Mouse (Mus musculus): ENCODE data around the gene Plxna1.

The Plxna1 gene

GRCm38 (mm10) chr6:89362281-89363106 lies at the start of gene Plxna1:
TSS of gene Plxna1 (minus strand) at chr6:89362620.
- in situ Hi-C loops (cut with MboI; ENCODE audit: low pct_unique_long_range_greater_than_20kb in 1 of 2, low sequenced_read_pairs in 2 of 2, unreplicated experiment in 1 of 2): loop anchor here in 1 of 2 experiments (5.0 kb wide), 1 partner anchor 190 kb away; no protein-coding TSS in a partner anchor

DNA sequence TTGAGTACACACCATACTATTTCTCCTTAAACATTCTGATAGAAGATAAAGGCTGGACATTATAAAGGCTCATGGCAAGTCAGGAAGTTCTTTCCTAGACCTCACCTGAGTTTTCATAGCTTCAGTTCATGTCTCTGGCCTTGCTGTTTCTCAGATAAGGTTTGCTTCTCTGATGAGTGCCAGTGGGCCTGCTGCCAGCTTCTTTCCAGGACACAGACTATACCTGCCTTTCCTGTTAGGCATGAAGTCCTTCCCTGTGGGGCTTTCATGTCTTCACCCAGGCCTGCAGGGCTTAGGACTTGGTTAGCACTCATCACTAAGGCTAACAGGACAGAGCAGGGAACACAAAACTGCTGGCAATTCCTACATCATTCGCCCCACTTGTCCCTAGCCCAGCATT lies 46.6 kb upstream of the Plxna1 start:
- in situ Hi-C loops (cut with MboI; ENCODE audit: low pct_unique_long_range_greater_than_20kb in 1 of 2, low sequenced_read_pairs in 2 of 2, unreplicated experiment in 1 of 2): no loop called here

GRCm38 (mm10) chr6:89408259-89408658 lies 45.8 kb upstream of the Plxna1 start:
- in situ Hi-C loops (cut with MboI; ENCODE audit: low pct_unique_long_range_greater_than_20kb in 1 of 2, low sequenced_read_pairs in 2 of 2, unreplicated experiment in 1 of 2): no loop called here

GRCm38 (mm10) chr6:89407247-89407889 lies 44.9 kb upstream of the Plxna1 start:
- in situ Hi-C loops (cut with MboI; ENCODE audit: low pct_unique_long_range_greater_than_20kb in 1 of 2, low sequenced_read_pairs in 2 of 2, unreplicated experiment in 1 of 2): no loop called here

DNA sequence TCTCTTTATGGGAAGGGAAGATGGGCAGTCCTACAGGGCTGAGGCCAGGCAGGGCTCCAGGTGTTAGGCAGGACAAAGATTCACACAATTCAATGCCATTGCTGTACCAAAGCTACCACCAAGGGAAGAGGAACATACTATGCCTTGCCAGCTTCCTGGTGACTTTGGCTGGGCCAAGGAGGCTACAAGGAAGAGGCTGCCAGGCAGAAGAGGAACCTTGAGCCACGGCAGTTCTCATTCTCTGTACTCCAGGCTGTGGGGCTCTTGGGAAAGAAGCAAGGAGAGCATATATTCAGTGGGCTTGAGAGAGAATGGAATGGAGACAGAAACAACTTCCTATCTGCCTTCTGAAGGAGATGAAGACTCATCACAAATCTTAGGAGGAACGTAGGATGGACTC lies 42.5 kb upstream of the Plxna1 start:
- in situ Hi-C loops (cut with MboI; ENCODE audit: low pct_unique_long_range_greater_than_20kb in 1 of 2, low sequenced_read_pairs in 2 of 2, unreplicated experiment in 1 of 2): no loop called here

DNA sequence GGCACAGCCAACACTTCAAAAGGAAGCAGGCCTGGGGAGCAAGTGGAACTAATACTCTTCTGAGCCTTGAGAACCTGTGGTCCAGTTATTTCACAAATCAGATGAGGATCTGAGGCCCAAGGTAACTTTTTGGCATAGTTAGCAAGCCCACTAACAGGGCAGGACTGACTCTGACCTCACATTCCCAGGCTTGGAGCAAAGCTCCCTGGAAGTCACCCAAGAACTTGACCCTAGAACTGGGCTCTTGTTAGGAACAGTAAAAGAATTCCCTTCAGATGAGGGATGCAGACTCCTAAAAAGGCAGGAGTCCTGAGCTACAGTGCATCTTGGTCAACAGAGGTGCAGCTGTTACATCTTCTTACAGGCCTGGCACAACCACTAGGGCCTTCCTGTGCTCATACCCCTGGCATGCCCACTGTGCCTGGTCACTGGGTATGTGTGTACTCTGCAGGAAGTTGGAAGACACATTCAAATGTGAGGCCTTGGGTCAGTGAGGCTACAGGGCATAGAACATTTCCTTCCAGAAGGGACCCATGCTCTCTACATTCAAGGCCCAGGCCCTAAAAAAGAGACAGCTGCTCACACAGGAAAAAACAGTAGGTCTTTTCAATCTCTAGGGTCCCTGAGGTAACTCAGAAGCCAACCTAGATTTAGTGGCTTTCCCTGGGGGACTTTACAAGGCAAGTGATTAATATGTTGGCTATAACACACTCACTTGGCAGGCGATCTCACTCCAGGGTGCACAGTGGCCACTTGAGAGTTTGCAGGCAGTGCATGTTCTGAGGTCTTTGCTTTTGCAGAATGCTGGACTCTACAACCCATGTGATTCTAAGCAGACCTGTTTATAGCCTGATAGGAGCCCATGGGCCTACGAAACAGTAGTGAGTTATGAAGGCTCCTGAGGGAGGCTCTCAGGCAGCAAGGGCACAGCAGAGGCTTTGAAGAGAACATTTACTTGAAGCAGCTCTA lies 41.1 kb upstream of the Plxna1 start:
- in situ Hi-C loops (cut with MboI; ENCODE audit: low pct_unique_long_range_greater_than_20kb in 1 of 2, low sequenced_read_pairs in 2 of 2, unreplicated experiment in 1 of 2): no loop called here

DNA sequence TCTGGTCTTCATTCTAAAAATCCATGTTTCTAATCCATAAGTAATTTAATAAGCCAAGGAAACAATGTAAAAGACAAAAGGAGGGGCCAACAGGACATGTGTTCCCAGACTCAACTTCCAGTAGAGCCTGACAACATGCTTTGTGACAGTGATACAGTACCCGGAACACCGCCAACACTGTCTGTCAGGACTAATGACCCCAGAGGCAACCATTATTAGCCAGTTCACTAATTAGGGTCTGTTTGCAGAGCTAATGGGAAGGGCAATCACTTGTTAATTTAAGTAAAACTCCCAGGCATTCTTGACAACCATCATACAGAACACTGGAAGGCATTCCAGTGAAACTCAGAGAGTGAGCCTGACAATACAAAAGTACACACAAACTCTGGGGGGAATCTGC lies 40.0 kb upstream of the Plxna1 start:
- in situ Hi-C loops (cut with MboI; ENCODE audit: low pct_unique_long_range_greater_than_20kb in 1 of 2, low sequenced_read_pairs in 2 of 2, unreplicated experiment in 1 of 2): no loop called here

DNA sequence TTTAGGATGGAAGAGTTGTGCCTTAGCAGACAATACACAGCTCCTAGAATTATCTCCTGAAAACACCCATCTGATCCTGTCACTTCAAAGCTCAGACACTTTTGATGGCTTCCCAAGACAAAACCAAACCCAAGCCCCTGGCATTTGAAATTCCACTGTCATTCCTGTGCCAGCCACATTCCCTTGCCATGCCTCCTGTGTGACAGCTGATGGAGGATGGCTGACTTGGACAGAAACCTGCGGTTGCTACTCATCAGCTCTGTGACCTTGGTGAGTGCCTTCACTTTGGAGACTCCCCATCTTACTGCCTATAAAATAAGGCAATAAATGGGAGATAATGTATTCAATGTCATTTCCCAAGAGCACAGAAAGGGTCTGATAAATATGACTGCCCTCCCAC lies 37.1 kb upstream of the Plxna1 start:
- in situ Hi-C loops (cut with MboI; ENCODE audit: low pct_unique_long_range_greater_than_20kb in 1 of 2, low sequenced_read_pairs in 2 of 2, unreplicated experiment in 1 of 2): no loop called here

- in situ Hi-C loops (cut with MboI; ENCODE audit: low pct_unique_long_range_greater_than_20kb in 1 of 2, low sequenced_read_pairs in 2 of 2, unreplicated experiment in 1 of 2): no loop called here
Measured at GRCm38 (mm10) chr6:89397919-89398318, 35.5 kb upstream of the Plxna1 start.

GRCm38 (mm10) chr6:89393820-89394219 lies 31.4 kb upstream of the Plxna1 start:
- in situ Hi-C loops (cut with MboI; ENCODE audit: low pct_unique_long_range_greater_than_20kb in 1 of 2, low sequenced_read_pairs in 2 of 2, unreplicated experiment in 1 of 2): no loop called here

DNA sequence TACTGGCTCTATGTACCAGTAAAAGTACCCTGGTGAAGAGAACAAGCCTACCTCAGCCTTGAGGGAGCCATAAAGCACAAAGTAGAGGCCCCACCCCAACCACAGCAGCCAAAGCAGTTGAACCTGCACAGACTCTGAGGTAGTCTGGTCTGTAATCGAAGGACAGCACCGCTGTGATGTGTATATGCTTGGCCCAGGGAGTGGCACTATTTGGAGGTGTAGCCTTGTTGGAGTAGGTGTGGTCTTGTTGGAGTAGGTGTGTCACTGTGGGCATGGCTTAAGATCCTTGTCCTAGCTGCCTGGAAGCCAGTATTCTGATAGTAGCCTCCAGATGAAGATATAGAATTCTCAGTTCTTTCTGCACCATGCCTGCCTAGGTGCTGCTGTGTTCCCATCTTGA lies 29.8 kb upstream of the Plxna1 start:
- in situ Hi-C loops (cut with MboI; ENCODE audit: low pct_unique_long_range_greater_than_20kb in 1 of 2, low sequenced_read_pairs in 2 of 2, unreplicated experiment in 1 of 2): no loop called here

GRCm38 (mm10) chr6:89389771-89390170 lies 27.4 kb upstream of the Plxna1 start:
- in situ Hi-C loops (cut with MboI; ENCODE audit: low pct_unique_long_range_greater_than_20kb in 1 of 2, low sequenced_read_pairs in 2 of 2, unreplicated experiment in 1 of 2): no loop called here

DNA sequence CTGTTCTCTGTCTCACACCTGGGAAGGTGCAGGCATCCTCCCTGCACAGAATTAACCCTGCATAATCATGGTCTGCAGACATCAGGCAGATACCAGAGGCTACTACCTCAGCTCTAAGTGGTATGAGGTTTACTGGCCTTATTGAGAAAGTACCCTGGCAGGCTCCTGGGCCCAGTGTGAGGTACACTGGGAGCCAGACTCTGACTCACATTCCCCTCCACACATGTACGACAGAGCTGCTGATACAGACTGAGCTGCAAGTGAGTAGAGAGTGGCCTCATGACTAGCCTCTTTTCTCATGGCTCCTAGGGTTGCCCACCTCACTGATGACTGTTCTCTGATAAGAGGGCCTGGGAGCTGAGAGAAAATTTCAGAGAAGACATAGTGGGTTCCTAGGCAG lies 24.5 kb upstream of the Plxna1 start:
- in situ Hi-C loops (cut with MboI; ENCODE audit: low pct_unique_long_range_greater_than_20kb in 1 of 2, low sequenced_read_pairs in 2 of 2, unreplicated experiment in 1 of 2): no loop called here

DNA sequence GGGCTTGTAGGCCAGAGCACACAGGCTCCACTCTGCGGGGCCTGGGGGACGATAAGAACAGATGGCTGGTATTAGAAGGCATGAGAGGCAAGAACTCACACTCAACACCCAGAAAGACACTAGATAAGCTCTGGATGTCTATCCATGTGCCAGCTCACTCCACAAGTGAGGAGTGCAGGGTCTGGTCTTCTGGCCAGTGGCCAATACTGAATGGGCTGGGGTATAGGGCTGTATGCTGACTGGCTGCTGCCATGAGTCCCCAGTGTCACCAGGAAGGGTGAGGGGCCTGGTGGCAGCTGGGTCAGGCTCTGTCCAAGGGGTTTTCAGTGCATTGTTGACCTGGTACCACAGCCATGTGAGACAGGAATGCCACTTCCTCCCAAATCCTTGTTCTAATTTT lies 22.3 kb upstream of the Plxna1 start:
- in situ Hi-C loops (cut with MboI; ENCODE audit: low pct_unique_long_range_greater_than_20kb in 1 of 2, low sequenced_read_pairs in 2 of 2, unreplicated experiment in 1 of 2): no loop called here

DNA sequence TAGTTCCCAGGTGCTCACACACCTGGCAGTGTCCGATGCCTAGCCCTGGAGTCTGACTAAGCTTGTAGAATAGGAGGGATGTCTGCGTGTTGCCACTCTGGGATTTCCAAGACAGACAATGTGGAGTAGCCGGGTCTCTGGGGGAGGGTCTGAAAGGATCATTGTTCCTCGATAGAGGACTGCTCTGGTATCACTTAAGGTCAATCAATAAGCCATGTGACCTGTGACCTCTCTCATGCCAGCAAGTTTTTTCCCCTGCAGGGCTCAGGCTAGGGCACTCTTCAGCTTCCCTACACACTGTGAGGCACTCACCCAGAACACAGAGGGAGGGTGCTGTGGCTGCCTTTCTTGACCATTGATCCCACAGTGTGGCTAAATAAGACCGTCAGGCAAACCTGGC lies 19.4 kb upstream of the Plxna1 start:
- in situ Hi-C loops (cut with MboI; ENCODE audit: low pct_unique_long_range_greater_than_20kb in 1 of 2, low sequenced_read_pairs in 2 of 2, unreplicated experiment in 1 of 2): no loop called here

- in situ Hi-C loops (cut with MboI; ENCODE audit: low pct_unique_long_range_greater_than_20kb in 1 of 2, low sequenced_read_pairs in 2 of 2, unreplicated experiment in 1 of 2): no loop called here
Measured at GRCm38 (mm10) chr6:89381172-89381571, 18.8 kb upstream of the Plxna1 start.

GRCm38 (mm10) chr6:89380751-89381150 lies 18.3 kb upstream of the Plxna1 start:
- in situ Hi-C loops (cut with MboI; ENCODE audit: low pct_unique_long_range_greater_than_20kb in 1 of 2, low sequenced_read_pairs in 2 of 2, unreplicated experiment in 1 of 2): no loop called here

DNA sequence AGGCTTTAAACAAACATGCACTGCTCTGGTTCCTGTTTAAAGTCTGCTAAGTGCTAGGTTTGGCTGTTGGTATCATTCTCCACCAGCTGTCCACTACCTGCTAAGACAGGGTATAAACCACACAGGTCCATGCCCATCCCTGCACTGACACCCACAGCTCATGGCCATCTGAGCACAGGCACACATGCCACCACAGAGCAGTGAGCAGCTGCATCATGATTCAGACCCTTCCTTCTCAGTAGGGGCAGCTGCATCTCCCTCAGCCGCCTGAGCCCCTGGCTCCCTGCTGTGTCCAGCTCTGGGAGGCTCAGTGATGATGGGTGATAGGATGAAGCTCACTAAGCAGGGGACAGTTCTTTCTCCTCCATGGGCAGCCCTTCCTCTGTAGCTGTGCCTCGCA lies 15.8 kb upstream of the Plxna1 start:
- in situ Hi-C loops (cut with MboI; ENCODE audit: low pct_unique_long_range_greater_than_20kb in 1 of 2, low sequenced_read_pairs in 2 of 2, unreplicated experiment in 1 of 2): no loop called here

DNA sequence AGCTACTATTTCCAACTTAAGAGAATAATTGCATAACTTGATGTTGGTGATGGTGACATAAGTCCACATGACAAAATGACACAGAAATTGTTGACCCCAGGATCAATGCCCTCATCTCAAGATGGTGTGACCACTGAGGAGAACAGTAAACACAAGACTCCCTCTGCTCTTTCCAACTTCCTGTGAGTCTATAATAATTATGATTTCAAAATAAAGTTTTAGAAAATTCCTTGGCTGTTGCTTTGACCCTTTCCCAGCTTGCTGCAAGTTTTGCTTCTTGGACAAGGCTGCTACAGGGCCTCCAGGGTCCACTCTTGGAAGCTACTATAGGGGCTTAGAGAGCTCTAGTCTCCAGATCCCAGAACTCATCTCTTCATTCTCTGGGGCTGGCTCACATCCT lies 6.4 kb upstream of the Plxna1 start:
- in situ Hi-C loops (cut with MboI; ENCODE audit: low pct_unique_long_range_greater_than_20kb in 1 of 2, low sequenced_read_pairs in 2 of 2, unreplicated experiment in 1 of 2): no loop called here
